ENCODE assay signal across 11 mouse cellular contexts in the genomic region with DNA sequence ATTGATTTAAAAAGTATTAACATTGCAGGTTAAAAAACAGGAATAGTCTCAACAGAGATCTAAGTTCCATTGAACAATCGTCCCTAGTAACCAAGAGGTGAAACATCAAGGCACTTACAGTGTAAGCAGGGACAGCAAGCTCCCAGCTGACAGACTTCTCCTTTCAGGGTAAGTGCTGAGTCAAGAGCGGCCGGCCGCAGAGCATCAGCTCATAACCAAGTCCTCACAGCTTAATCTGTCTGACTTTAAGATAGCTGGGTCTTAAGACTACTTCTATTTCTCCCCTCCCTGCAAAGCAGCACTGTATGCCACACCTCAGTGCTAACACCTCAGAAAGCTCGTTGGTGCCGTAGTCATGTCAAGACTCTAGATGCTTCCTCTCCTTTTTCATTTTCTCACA. TPM values are rescaled to one million over a fixed set of nuclear protein-coding genes. Genes with fewer than 3 reads are reported as not detected.
DNase-seq lines count a peak whose midpoint lies in the region; ATAC-seq and TF ChIP-seq lines count a peak whose summit lies in the region.
"Had no signal": no experiment of that assay in that cellular context is flagged by ENCODE, and none has a peak within 500 bp of the region (broad histone marks: within the 10 kb centered on the region; RNA-seq: fewer than 3 reads in every experiment).

No protein-coding gene starts in this region.

- intact Hi-C loops in heart, adult 2 months (cut with DNase I) = no loop called here

- peak overlapping the region; percentile 13; the same call in 1 of the 2 replicates for H3K27ac ChIP-seq in heart, adult 2 months
- no peak overlapping the region; the same call in 1 of the 2 replicates for H3K27ac ChIP-seq in testis, adult 2 months (ENCODE audit: control insufficient read depth, insufficient read depth, low read depth, low read length)
- no peak overlapping the region for H3K27ac ChIP-seq in heart, embryonic 15.5 days
- H3K27ac ChIP-seq: left cerebral cortex, adult 2 months had no signal

- ATAC-seq in heart, embryonic 15.5 days (replicated peaks; ENCODE audit: insufficient number of reproducible peaks, insufficient read depth, low FRiP score, low read depth) = no peak
- peak; percentile 62 for ATAC-seq in monocyte, adult 5-6 weeks (replicated peaks; ENCODE audit: insufficient number of reproducible peaks, low FRiP score, low TSS enrichment, poor library complexity, severe bottlenecking)
- no peak for ATAC-seq in inflammation-experienced regulatory T-cells, adult 6 months

- 0 out of 2 replicates have a peak overlapping the region, but pooled peaks have one; percentile 0 for H3K4me2 ChIP-seq in heart, embryonic 15.5 days
- H3K4me2 ChIP-seq: midbrain, embryonic 11.5 days had no signal

- no peak for TF ChIP-seq POLR2A in heart, adult 2 months (IDR thresholded peaks at IDR 0.05; ENCODE audit: insufficient read depth, low read depth, low read length)
- TF ChIP-seq POLR2A in testis, adult 2 months (IDR thresholded peaks at IDR 0.05; ENCODE audit: control insufficient read depth, low read depth, low read length) = no peak

- DNase-seq in heart, adult 2 months = no peak
- DNase-seq in heart, adult 8-10 months (ENCODE audit: low spot score) = no peak
- DNase-seq in testis, postnatal 14 days (ENCODE audit: low spot score) = no peak
- no peak for DNase-seq in urinary bladder, adult 2 months (ENCODE audit: low spot score)
- DNase-seq: embryo, embryonic 11 days had no signal

- peaks cover 13% of the 10 kb centered on the region for H3K79me2 ChIP-seq in heart, adult 2 months (replicated peaks; ENCODE audit: control insufficient read depth, insufficient read depth, low read length)

- TF ChIP-seq EP300 in heart, adult 2 months (IDR thresholded peaks at IDR 0.05; ENCODE audit: insufficient read depth, low read depth, low read length) = no peak

- peaks cover 25% of the 10 kb centered on the region for H3K4me1 ChIP-seq in heart, adult 2 months (ENCODE audit: control insufficient read depth, insufficient read depth, low read length)
- H3K4me1 ChIP-seq in testis, adult 2 months (ENCODE audit: control insufficient read depth, insufficient read depth, low read length) = peaks cover 5% of the 10 kb centered on the region
- peaks cover 53% of the 10 kb centered on the region for H3K4me1 ChIP-seq in heart, embryonic 15.5 days (replicated peaks)

- H3K27me3 ChIP-seq in heart, adult 2 months (ENCODE audit: control insufficient read depth, insufficient read depth, low read length) = no peaks in the 10 kb centered on the region
- no peaks in the 10 kb centered on the region for H3K27me3 ChIP-seq in testis, adult 2 months (ENCODE audit: control insufficient read depth, insufficient read depth, low read length)
- H3K27me3 ChIP-seq in heart, embryonic 15.5 days = no peaks in the 10 kb centered on the region

- H3K4me3 ChIP-seq in heart, adult 2 months = no peak overlapping the region
- H3K4me3 ChIP-seq in testis, adult 2 months (ENCODE audit: control insufficient read depth, low read depth, low read length) = peak overlapping the region; percentile 79
- H3K4me3 ChIP-seq in heart, embryonic 15.5 days = no peak overlapping the region
- H3K4me3 ChIP-seq: left cerebral cortex, adult 2 months had no signal

- peak overlapping the region; percentile 48 for H3K9ac ChIP-seq in heart, adult 2 months (ENCODE audit: low read depth, low read length)
- H3K9ac ChIP-seq in heart, embryonic 15.5 days = no peak overlapping the region

- 18% methylated on average over 6 of the region's 6 CpGs for WGBS in heart, adult 2 months
- WGBS in heart, embryonic 15.5 days = 18% methylated on average over 6 of the region's 6 CpGs

- no peak for TF ChIP-seq CTCF in heart, adult 2 months (IDR thresholded peaks at IDR 0.05)
- no peak for TF ChIP-seq CTCF in testis, adult 2 months (IDR thresholded peaks at IDR 0.05; ENCODE audit: control insufficient read depth, insufficient read depth, insufficient replicate concordance, low read depth, low read length)

- peaks cover 25% of the 10 kb centered on the region for H3K36me3 ChIP-seq in heart, adult 2 months (ENCODE audit: control insufficient read depth, insufficient read depth, low read length)
- no peaks in the 10 kb centered on the region for H3K36me3 ChIP-seq in testis, adult 2 months (ENCODE audit: control insufficient read depth, insufficient read depth, low read length)
- H3K36me3 ChIP-seq in heart, embryonic 15.5 days = no peaks in the 10 kb centered on the region

- no peaks in the 10 kb centered on the region for H3K9me3 ChIP-seq in heart, embryonic 15.5 days (replicated peaks)

RNA-seq across cellular contexts. Expression of a gene that starts 5.2 kb away (rescaled TPM):
- 10 to 100 TPM; 17.8 to 18.8 TPM for total RNA-seq in heart, adult 2 months (2021)
- 19.9 and 20.1 TPM in 2 replicates for polyA plus RNA-seq in heart, adult 2 months (2012; rRNA removed)
- total RNA-seq in heart, adult 8-10 months (2022) = 10 to 100 TPM; 19.3 to 23.8 (median 20.7) TPM
- 67.0 and 71.2 TPM in 2 replicates for polyA plus RNA-seq in testis, adult 2 months (2012; rRNA removed)
- polyA plus RNA-seq in heart, embryonic 15.5 days (2015; fragmentation: Nextera tagmentation; extraction: Ambion mirVana) = 15.5 and 21.6 TPM in 2 replicates
- 18.7 to 69.1 TPM (median 39.3 TPM) in 3 replicates for total RNA-seq in monocyte, adult 5-6 weeks (2017)
- polyA plus RNA-seq in urinary bladder, adult 2 months (2012; rRNA removed) = 24.9 and 29.1 TPM in 2 replicates
- polyA plus RNA-seq in inflammation-experienced regulatory T-cells, adult 6 months (2017; shearing (Covaris generic)) = 10 to 100 TPM in 1 of 3 experiments, 1 to 10 TPM in 2; 7.7 to 13.8 (median 9.6) TPM

RNA-seq across cellular contexts. Expression of a gene that starts 58.5 kb away (rescaled TPM):
- total RNA-seq in heart, adult 2 months (2021) = 100 to 1,000 TPM; 499 to 572 TPM
- polyA plus RNA-seq in heart, adult 2 months (2012; rRNA removed) = 422 and 565 TPM in 2 replicates
- 100 to 1,000 TPM; 552 to 637 (median 573) TPM for total RNA-seq in heart, adult 8-10 months (2022)
- 407 and 434 TPM in 2 replicates for polyA plus RNA-seq in testis, adult 2 months (2012; rRNA removed)
- polyA plus RNA-seq in heart, embryonic 15.5 days (2015; fragmentation: Nextera tagmentation; extraction: Ambion mirVana) = 835 and 840 TPM in 2 replicates
- total RNA-seq in monocyte, adult 5-6 weeks (2017) = 453 to 604 TPM (median 584 TPM) in 3 replicates
- polyA plus RNA-seq in urinary bladder, adult 2 months (2012; rRNA removed) = 1,059 and 1,122 TPM in 2 replicates
- 1,000 to 10,000 TPM; 1,261 to 1,407 (median 1,324) TPM for polyA plus RNA-seq in inflammation-experienced regulatory T-cells, adult 6 months (2017; shearing (Covaris generic))
